Mouse (Mus musculus) CD4-positive naive resting alpha-beta T cell, adult 57 days (primary cell): Measurements from ENCODE around the gene Dydc1. TPM values are rescaled to one million over a fixed set of nuclear protein-coding genes. Genes with fewer than 3 reads are reported as not detected.

Experiments
- total RNA-seq: library from RNA; stranded (reverse); gene quantifications from one replicate; pipeline ENCODE4 v1.2.4, GENCODE M21; 2023

Dydc1 gene
- total RNA-seq: not detected

GRCm38 (mm10) chr14:41072229-41072943, at the start of gene Dydc1:
Dydc1 (plus strand) TSS chr14:41072911.

GRCm38 (mm10) chr14:41069108-41069507, 3.6 kb upstream of the Dydc1 start, which contains the start of gene Dydc2:
Dydc2 (minus strand) TSS chr14:41069208.

GRCm38 (mm10) chr14:41104853-41105444, 32.2 kb downstream of the Dydc1 start, which contains the start of gene Mat1a:
Mat1a (plus strand) TSS chr14:41105035.

GRCm38 (mm10) chr14:41131540-41131939, 58.8 kb downstream of the Dydc1 start, which contains the start of gene Sftpa1:
Sftpa1 (plus strand) TSS chr14:41131782.

Other genes with a start within 250 kb of the Dydc1 start
- gene Sh2d4b, start 179.6 kb upstream of the Dydc1 start, total RNA-seq: 18.5 TPM
- 116 TPM for gene Tspan14, start 106.1 kb upstream of the Dydc1 start, total RNA-seq
- gene Fam213a, start 59.1 kb upstream of the Dydc1 start, total RNA-seq: 11.7 TPM
- gene Dydc2, start 3.7 kb upstream of the Dydc1 start, total RNA-seq: not detected
- not detected for gene Mat1a, start 32.1 kb downstream of the Dydc1 start, total RNA-seq
- gene Sftpa1, start 58.9 kb downstream of the Dydc1 start, total RNA-seq: not detected
- not detected for gene Mbl1, start 78.5 kb downstream of the Dydc1 start, total RNA-seq
- not detected for gene Sftpd, start 112.2 kb downstream of the Dydc1 start, total RNA-seq
- gene Gm2832, start 205.9 kb downstream of the Dydc1 start, total RNA-seq: not detected